Mouse (Mus musculus): Measurements from ENCODE around the gene Ets1. TPM values are rescaled to one million over a fixed set of nuclear protein-coding genes. Genes with fewer than 3 reads are reported as not detected.

The Ets1 gene
- polyA plus RNA-seq, 1 experiment from 2014 or later, result 20.3 TPM

DNA sequence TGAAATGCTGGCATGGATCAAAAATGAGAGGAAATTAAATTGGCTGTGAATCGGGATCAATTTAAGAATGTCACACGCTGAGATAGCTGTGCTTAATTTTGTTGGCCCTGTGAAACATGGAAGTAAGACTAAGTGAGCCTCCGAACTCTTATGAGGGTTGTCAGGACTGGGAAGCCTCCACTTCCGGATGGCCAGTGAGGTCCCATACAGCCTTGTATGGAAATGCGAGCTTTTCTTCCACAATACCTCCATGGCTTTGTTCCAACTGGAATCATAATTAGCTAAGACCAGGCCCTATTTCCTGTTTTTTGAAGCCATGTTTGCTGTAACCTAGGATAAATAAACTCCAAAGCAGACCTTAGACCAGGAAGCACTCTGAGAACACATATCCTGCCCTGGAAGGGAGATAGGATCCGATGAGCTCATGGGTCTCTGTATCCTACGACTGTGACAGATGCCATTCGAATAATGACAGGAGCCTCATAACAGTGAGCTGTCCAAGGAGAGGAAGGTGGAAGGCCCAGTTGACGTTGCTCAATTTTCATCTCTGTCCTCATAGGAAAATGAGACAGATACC is 17.4 kb upstream of the Ets1 start:
- Histone ChIP-seq H3K4me1 (no peaks in the 10 kb centered on the region), H3K27ac (replicated peaks) (no peak overlapping the region), H3K9me3 (no peaks in the 10 kb centered on the region), H3K9ac (replicated peaks) (no peak overlapping the region), H3K4me2 (replicated peaks) (no peak overlapping the region), H3K27me3 (no peaks in the 10 kb centered on the region), H3K4me3 (no peak overlapping the region), H3K36me3 (no peaks in the 10 kb centered on the region)
- WGBS, result 76% methylated on average over 9 of the region's 9 CpGs
- no peak for ATAC-seq (replicated peaks)

DNA sequence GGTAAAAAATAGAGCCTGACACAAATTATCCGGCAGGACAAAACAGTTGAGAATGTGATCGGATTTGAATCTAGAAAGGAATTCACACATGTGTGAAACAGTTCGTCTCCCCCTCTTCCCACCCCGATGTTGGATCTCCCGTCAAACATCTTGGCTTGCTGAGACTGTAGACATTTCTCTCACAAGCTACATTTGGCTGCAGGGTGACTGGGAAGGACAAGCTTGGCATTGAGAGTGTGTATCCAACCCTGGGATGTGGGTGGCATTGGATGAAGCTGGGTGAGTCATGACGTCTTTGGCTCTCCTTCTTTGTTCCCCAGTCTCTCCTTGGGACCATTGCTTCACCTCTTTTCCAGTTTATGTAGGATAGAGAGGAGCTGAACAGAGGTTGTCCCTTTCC is 16.4 kb upstream of the Ets1 start:
- Histone ChIP-seq H3K36me3 (no peaks in the 10 kb centered on the region), H3K27me3 (no peaks in the 10 kb centered on the region), H3K4me2 (replicated peaks) (no peak overlapping the region), H3K9ac (replicated peaks) (no peak overlapping the region), H3K4me1 (no peaks in the 10 kb centered on the region), H3K9me3 (no peaks in the 10 kb centered on the region), H3K27ac (replicated peaks) (no peak overlapping the region), H3K4me3 (no peak overlapping the region)
- ATAC-seq (replicated peaks), result no peak
- 83% methylated on average over 6 of the region's 6 CpGs for WGBS

DNA sequence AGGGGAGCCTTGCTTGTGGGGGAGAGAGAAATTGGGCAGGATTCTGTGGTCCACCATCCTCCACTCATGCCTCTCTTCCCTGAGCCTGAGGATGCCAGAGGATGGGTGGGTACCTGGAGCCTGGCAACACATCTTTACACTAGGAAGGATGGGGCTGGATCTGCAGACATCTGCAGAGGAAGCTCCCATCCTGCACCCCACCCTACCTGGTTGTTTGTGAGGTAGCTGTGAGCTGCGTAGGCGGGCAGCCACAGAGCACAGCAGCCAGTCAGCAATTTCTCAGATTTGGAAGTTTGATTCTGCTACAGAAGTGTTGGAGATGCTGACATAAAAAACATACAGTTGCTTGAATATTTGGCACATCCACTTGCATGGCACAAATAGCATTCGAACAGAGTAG is 15.6 kb upstream of the Ets1 start:
- Histone ChIP-seq H3K9me3 (no peaks in the 10 kb centered on the region), H3K9ac (replicated peaks) (no peak overlapping the region), H3K4me2 (replicated peaks) (no peak overlapping the region), H3K27me3 (no peaks in the 10 kb centered on the region), H3K36me3 (no peaks in the 10 kb centered on the region), H3K4me3 (no peak overlapping the region), H3K27ac (replicated peaks) (no peak overlapping the region), H3K4me1 (no peaks in the 10 kb centered on the region)
- no peak for ATAC-seq (replicated peaks)
- WGBS, result 88% methylated on average over 3 of the region's 3 CpGs

DNA sequence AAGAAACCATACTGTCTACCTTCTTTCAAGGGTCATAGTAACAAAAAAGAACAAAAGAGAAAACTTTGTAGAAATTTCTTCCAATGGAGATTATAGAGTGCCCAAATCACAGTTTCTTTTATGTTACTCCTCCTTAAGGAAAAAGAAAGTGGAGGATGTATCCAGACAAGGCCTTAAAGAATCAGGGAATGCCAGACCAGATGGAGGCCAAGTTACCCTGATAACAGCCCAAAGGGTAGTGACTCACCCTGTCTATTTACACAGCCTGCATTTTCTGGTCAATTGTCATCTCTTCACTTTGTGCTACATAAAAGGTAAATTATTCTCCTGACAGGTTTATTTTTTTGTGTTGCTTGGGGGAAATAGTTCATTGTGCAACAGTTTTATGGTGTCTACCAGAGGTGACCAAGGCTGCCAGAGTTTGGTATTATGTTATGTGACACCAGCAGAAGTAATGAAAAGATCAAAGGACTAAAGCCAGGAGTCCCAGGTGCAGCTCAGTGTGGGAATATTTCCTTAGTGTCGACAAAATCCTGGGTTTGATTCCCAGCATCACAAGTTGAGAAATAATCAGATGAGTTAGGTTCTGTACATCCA is 6.5 kb upstream of the Ets1 start:
- no peak overlapping the region for H3K27ac ChIP-seq (replicated peaks)
- no peak for ATAC-seq (replicated peaks)
- no peaks in the 10 kb centered on the region for H3K9me3 ChIP-seq
- H3K4me1 ChIP-seq, result no peaks in the 10 kb centered on the region
- H3K27me3 ChIP-seq, result no peaks in the 10 kb centered on the region
- H3K4me2 ChIP-seq (replicated peaks), result no peak overlapping the region
- no peaks in the 10 kb centered on the region for H3K36me3 ChIP-seq
- no peak overlapping the region for H3K4me3 ChIP-seq
- 89% methylated on average over 1 of the region's 1 CpGs for WGBS
- H3K9ac ChIP-seq (replicated peaks), result no peak overlapping the region

DNA sequence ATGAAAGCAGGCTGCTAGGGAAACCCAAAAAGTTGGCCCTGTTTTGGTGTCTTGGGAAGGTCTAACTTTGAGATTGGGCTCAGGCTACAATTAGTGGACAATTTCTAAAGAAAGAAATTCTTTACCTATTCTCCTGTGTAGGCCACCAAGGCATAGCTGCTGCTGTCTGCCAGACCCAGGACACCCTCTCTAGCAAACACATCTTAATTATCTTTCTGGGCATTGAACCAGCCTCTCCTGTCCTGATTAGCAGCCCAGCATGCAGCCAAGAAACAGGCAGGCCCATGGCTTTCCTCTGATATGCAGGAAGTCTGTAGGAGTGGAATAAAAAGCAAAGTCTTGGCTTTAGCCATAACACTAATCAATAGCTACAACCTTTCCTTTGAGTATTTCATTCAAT is 4.7 kb upstream of the Ets1 start:
- Histone ChIP-seq H3K36me3 (no peaks in the 10 kb centered on the region), H3K9ac (replicated peaks) (no peak overlapping the region), H3K9me3 (no peaks in the 10 kb centered on the region), H3K27ac (replicated peaks) (no peak overlapping the region), H3K27me3 (peaks cover 8% of the 10 kb centered on the region; the same call in 1 of the 2 replicates), H3K4me1 (0 out of 2 replicates have a peak, but pooled peaks cover 3% of the 10 kb centered on the region), H3K4me3 (no peak overlapping the region), H3K4me2 (replicated peaks) (no peak overlapping the region)
- no peak for ATAC-seq (replicated peaks)

DNA sequence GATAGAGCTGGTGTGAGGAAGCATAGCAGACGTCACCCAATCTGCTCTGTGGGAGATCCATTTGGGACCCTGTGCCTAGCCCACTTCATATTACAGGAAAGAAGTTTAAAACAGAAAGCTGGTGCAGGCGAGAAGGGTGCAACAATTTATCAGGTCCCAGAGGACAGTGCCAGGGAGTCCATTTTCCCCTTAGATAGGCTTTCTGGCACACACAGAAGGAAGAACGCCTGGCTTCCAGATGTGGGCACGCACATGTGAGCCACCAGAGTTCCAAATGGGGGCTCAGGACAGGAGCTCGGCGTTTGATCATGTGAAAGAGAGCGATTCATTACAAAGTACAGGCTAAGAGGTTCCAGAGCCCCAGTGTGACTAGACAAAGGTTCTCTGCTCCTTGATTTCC is 3.8 kb upstream of the Ets1 start:
- Histone ChIP-seq H3K4me2 (replicated peaks) (no peak overlapping the region), H3K9ac (replicated peaks) (no peak overlapping the region), H3K4me3 (no peak overlapping the region), H3K27ac (replicated peaks) (no peak overlapping the region), H3K36me3 (no peaks in the 10 kb centered on the region), H3K27me3 (peaks cover 11% of the 10 kb centered on the region; the same call in 1 of the 2 replicates), H3K4me1 (0 out of 2 replicates have a peak, but pooled peaks cover 3% of the 10 kb centered on the region), H3K9me3 (no peaks in the 10 kb centered on the region)
- 80% methylated on average over 7 of the region's 7 CpGs for WGBS
- ATAC-seq (replicated peaks), result no peak

DNA sequence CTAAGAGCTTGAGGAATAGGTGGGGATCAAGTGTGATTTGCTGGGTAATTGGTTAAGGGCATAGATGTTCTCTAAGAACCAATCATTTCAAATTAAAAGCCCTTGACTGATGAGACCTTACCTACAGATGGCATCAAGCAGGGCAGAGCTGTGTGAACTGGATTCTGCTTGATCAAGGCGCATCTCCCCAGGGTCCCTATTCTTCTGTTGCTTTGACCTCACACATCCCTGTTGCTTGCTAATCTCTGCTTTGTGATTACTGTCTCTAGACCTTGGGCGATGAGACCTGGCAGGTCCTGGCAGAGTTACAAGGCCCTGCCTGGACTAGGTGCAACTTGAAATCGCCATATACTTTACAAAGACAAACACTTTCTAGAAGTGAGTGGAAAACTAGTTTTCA is 9.0 kb downstream of the Ets1 start:
- no peaks in the 10 kb centered on the region for H3K4me1 ChIP-seq
- H3K36me3 ChIP-seq, result no peaks in the 10 kb centered on the region
- H3K4me2 ChIP-seq (replicated peaks), result no peak overlapping the region
- 0 out of 2 replicates have a peak, but pooled peaks cover 13% of the 10 kb centered on the region for H3K27me3 ChIP-seq
- no peak for ATAC-seq (replicated peaks)
- H3K4me3 ChIP-seq, result no peak overlapping the region
- 33% methylated on average over 3 of the region's 3 CpGs for WGBS
- H3K9ac ChIP-seq (replicated peaks), result no peak overlapping the region
- H3K27ac ChIP-seq (replicated peaks), result no peak overlapping the region
- H3K9me3 ChIP-seq, result no peaks in the 10 kb centered on the region

DNA sequence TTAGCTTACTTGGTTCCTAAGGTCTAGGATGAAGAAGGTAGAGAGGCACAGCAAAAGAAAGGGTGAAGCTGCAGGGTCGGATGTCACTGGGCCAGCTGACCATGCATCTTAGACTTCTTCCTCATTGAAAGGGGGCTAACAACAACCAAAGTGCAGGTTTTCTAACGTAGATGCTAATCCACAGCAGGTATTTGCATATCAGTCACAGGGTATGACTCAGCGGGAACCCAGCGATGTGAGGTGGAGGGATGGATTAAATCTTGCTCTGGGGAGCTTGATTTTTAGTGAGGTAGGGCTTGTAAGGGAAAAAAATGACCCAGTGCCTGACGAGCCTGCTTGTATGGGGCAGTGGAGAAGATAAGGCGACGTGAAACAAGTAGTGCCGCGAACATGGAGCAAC is 9.5 kb downstream of the Ets1 start:
- Histone ChIP-seq H3K27me3 (0 out of 2 replicates have a peak, but pooled peaks cover 13% of the 10 kb centered on the region), H3K9me3 (no peaks in the 10 kb centered on the region), H3K4me3 (no peak overlapping the region), H3K4me2 (replicated peaks) (no peak overlapping the region), H3K27ac (replicated peaks) (no peak overlapping the region), H3K9ac (replicated peaks) (no peak overlapping the region), H3K36me3 (no peaks in the 10 kb centered on the region), H3K4me1 (no peaks in the 10 kb centered on the region)
- WGBS, result 11% methylated on average over 9 of the region's 9 CpGs
- ATAC-seq (replicated peaks), result no peak

DNA sequence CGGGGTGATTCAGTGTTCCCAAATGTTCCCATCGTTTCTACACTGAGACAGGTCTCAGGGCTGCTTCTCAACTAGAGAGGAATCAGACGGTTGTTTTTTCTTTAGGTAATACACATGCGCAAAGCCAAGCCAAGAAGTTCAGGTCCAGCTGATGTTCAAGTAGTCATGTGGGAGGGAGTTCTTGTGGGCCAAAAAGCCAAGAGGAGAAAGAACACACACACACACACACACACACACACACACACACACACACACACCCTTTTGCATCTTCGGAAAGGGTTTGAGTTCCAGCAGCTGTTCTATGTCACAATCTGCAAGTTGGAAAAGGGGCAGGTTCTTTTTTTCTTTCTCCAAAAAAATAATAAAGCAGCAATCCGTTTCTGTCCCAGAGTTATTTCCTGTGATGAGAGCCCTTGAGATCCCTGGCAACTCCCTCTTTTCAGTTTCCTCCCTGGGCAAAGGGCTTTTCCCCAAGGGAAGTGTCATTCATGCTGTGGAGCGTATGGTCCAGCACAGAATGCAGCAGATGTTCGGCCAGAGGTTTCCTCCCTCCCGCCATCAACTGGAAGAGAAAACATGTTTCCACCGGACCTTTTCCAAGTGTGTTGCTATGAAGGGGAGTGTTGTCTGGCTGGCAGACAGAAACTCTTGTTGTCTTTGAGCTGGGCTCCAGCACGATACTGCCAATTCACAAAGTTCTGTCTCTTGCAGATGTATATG is 10.7 kb downstream of the Ets1 start:
- no peak for ATAC-seq (replicated peaks)
- no peaks in the 10 kb centered on the region for H3K4me1 ChIP-seq
- no peaks in the 10 kb centered on the region for H3K36me3 ChIP-seq
- H3K9me3 ChIP-seq, result no peaks in the 10 kb centered on the region
- H3K27ac ChIP-seq (replicated peaks), result no peak overlapping the region
- H3K4me3 ChIP-seq, result no peak overlapping the region
- no peak overlapping the region for H3K4me2 ChIP-seq (replicated peaks)
- 0 out of 2 replicates have a peak, but pooled peaks cover 13% of the 10 kb centered on the region for H3K27me3 ChIP-seq
- H3K9ac ChIP-seq (replicated peaks), result no peak overlapping the region
- 50% methylated on average over 11 of the region's 11 CpGs for WGBS

DNA sequence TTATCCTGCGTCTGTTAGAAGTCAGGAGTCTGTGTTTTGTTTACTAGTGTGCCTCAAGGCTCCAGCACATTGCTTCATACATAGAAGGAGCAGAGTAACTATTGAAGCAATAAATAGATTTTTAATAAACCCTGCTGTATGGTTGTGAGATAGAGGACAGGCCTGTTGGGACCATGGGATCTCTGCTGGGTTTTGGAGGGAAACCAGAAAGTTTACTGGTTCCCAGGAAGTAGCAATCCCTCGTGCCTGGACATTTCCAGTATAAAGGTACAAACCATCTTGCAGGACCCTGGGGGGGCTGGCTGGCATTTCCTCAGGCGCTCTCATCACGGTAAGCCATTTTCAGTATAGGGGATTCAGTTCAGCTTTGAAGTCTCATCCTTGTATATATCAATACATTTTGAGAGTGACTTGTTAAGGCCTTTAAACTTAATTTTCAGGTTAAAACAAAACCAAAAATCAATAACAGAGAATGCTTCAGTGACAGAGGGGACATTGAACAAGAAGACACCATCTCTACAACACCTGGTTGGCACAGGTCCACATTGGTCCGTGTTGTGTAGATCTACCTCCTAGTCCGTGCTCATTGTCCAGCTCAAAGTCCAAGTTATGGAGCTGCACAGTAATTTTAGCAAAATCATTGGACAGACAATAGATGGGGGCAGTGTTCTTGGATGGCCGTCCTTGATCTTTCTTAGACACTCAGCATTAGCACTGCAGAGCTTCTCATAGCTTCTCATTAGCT is 11.7 kb downstream of the Ets1 start:
- Histone ChIP-seq H3K27ac (replicated peaks) (no peak overlapping the region), H3K36me3 (no peaks in the 10 kb centered on the region), H3K9ac (replicated peaks) (no peak overlapping the region), H3K4me3 (no peak overlapping the region), H3K27me3 (0 out of 2 replicates have a peak, but pooled peaks cover 13% of the 10 kb centered on the region), H3K4me2 (replicated peaks) (no peak overlapping the region), H3K9me3 (no peaks in the 10 kb centered on the region), H3K4me1 (no peaks in the 10 kb centered on the region)
- WGBS, result 87% methylated on average over 7 of the region's 7 CpGs
- ATAC-seq (replicated peaks), result no peak

DNA sequence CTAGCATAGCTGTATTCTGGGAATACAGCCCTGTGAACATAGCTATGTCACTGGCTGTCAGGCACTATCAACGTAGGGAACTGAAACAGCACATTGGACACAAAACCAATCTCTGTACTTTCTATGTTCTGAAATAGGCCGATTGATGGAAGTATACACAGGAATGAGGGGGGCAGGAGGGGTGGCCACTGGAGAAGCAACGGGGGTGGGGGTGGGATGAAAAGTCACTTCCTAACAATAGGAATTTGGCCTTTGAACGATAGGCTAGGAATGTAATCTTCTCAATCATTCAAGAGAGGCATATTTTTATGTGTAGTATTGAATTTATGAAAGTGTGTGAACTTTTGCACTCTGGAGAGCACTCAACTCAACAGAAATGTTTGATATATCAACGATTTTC is 12.3 kb downstream of the Ets1 start:
- WGBS, result 78% methylated on average over 5 of the region's 5 CpGs
- Histone ChIP-seq H3K36me3 (no peaks in the 10 kb centered on the region), H3K4me2 (replicated peaks) (no peak overlapping the region), H3K27me3 (0 out of 2 replicates have a peak, but pooled peaks cover 13% of the 10 kb centered on the region), H3K9me3 (no peaks in the 10 kb centered on the region), H3K27ac (replicated peaks) (no peak overlapping the region), H3K4me1 (no peaks in the 10 kb centered on the region), H3K9ac (replicated peaks) (no peak overlapping the region), H3K4me3 (no peak overlapping the region)
- no peak for ATAC-seq (replicated peaks)

DNA sequence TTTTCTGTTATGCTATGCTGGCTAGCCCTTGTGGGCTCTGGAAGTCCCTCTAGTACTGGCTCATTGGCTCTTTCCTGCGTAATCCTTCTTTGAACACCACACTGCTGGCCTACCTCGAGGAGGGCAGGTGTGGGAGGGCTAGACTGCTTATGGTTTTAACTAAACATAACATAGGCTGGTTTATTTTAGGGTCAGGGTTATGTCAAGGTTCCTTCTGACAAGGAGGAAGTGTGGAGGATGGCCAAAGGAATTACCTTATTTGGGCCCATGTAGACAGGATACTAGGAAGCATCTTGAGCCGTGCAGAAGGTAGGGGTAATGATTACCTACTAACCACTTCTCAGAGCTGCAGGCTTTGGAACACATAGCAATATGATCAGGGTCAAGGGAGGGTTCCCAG is 14.7 kb downstream of the Ets1 start:
- H3K36me3 ChIP-seq, result no peaks in the 10 kb centered on the region
- no peak overlapping the region for H3K27ac ChIP-seq (replicated peaks)
- H3K4me1 ChIP-seq, result no peaks in the 10 kb centered on the region
- no peaks in the 10 kb centered on the region for H3K9me3 ChIP-seq
- WGBS, result 91% methylated on average over 3 of the region's 3 CpGs
- ATAC-seq (replicated peaks), result no peak
- no peak overlapping the region for H3K9ac ChIP-seq (replicated peaks)
- no peak overlapping the region for H3K4me3 ChIP-seq
- H3K27me3 ChIP-seq, result 0 out of 2 replicates have a peak, but pooled peaks cover 13% of the 10 kb centered on the region
- H3K4me2 ChIP-seq (replicated peaks), result no peak overlapping the region
